Mouse (Mus musculus): ENCODE data around the gene Ccdc84. TPM values are rescaled to one million over a fixed set of nuclear protein-coding genes. Genes with fewer than 3 reads are reported as not detected.

The Ccdc84 gene
- polyA plus RNA-seq, 2 experiments from 2014 or later = 20.3 to 27.3 TPM

- peak; percentile 91 for ATAC-seq
Measured at GRCm38 (mm10) chr9:44361190-44361917, 57.0 kb downstream of the Ccdc84 start, which contains the start of gene Vps11. Gene Vps11 (minus strand): TSS chr9:44361670.

Other genes starting within 250 kb of the Ccdc84 start
- gene Cbl, start 184.5 kb downstream of the Ccdc84 start, polyA plus RNA-seq (2017; shearing (Covaris generic)) = 10 to 100 TPM; 22.8 to 25.0 TPM
- not detected for gene Ccdc153, start 177.9 kb downstream of the Ccdc84 start, polyA plus RNA-seq (2017; shearing (Covaris generic))
- under 1 TPM in 1 of 2 experiments, not detected in 1; 0.30 TPM for gene Pdzd3, start 167.1 kb downstream of the Ccdc84 start, polyA plus RNA-seq (2017; shearing (Covaris generic))
- gene Nlrx1, start 150.0 kb downstream of the Ccdc84 start, polyA plus RNA-seq (2017; shearing (Covaris generic)) = 1 to 10 TPM; 2.8 to 6.0 TPM
- not detected for gene Abcg4, start 130.0 kb downstream of the Ccdc84 start, polyA plus RNA-seq (2017; shearing (Covaris generic))
- 10 to 100 TPM; 18.1 to 21.7 TPM for gene Hinfp, start 112.9 kb downstream of the Ccdc84 start, polyA plus RNA-seq (2017; shearing (Covaris generic))
- gene C2cd2l, start 98.3 kb downstream of the Ccdc84 start, polyA plus RNA-seq (2017; shearing (Covaris generic)) = 1 to 10 TPM; 4.3 to 5.3 TPM
- 10 to 100 TPM; 16.5 to 18.0 TPM for gene Dpagt1, start 92.5 kb downstream of the Ccdc84 start, polyA plus RNA-seq (2017; shearing (Covaris generic))
- gene H2afx, start 83.9 kb downstream of the Ccdc84 start, polyA plus RNA-seq (2017; shearing (Covaris generic)) = 10 to 100 TPM; 29.0 to 36.5 TPM
- gene Hmbs, start 74.3 kb downstream of the Ccdc84 start, polyA plus RNA-seq (2017; shearing (Covaris generic)) = 10 to 100 TPM; 27.6 to 33.4 TPM
- gene Vps11, start 56.9 kb downstream of the Ccdc84 start, polyA plus RNA-seq (2017; shearing (Covaris generic)) = 10 to 100 TPM; 21.5 to 40.8 TPM
- 10 to 100 TPM; 15.7 to 20.3 TPM for gene Hyou1, start 39.1 kb downstream of the Ccdc84 start, polyA plus RNA-seq (2017; shearing (Covaris generic))
- 10 to 100 TPM; 14.1 to 17.1 TPM for gene Slc37a4, start 21.7 kb downstream of the Ccdc84 start, polyA plus RNA-seq (2017; shearing (Covaris generic))
- 1,000 to 10,000 TPM; 3,659 to 4,118 TPM for gene Rps25, start 11.4 kb downstream of the Ccdc84 start, polyA plus RNA-seq (2017; shearing (Covaris generic))
- gene Trappc4, start 11.0 kb downstream of the Ccdc84 start, polyA plus RNA-seq (2017; shearing (Covaris generic)) = 100 to 1,000 TPM; 119 to 162 TPM
- gene Foxr1, start 22.6 kb upstream of the Ccdc84 start, polyA plus RNA-seq (2017; shearing (Covaris generic)) = under 1 TPM in 1 of 2 experiments, not detected in 1; 0.45 TPM
- gene Upk2, start 36.4 kb upstream of the Ccdc84 start, polyA plus RNA-seq (2017; shearing (Covaris generic)) = not detected
- 10 to 100 TPM; 13.2 to 15.2 TPM for gene Bcl9l, start 64.3 kb upstream of the Ccdc84 start, polyA plus RNA-seq (2017; shearing (Covaris generic))
- 10 to 100 TPM; 49.2 to 80.2 TPM for gene Cxcr5, start 143.3 kb upstream of the Ccdc84 start, polyA plus RNA-seq (2017; shearing (Covaris generic))
- gene Ddx6, start 186.3 kb upstream of the Ccdc84 start, polyA plus RNA-seq (2017; shearing (Covaris generic)) = 10 to 100 TPM; 54.3 to 76.5 TPM